Mouse (Mus musculus): ENCODE data around the gene Lrrk1. TPM values are rescaled to one million over a fixed set of nuclear protein-coding genes. Genes with fewer than 3 reads are reported as not detected.

The Lrrk1 gene
- polyA plus RNA-seq, 1 experiment from 2014 or later, result 12.4 TPM

GRCm38 (mm10) chr7:66292552-66293376 is 95.4 kb downstream of the Lrrk1 start:
- Histone ChIP-seq H3K9me3 (no peaks in the 10 kb centered on the region; the same call in 1 of the 2 replicates), H3K27me3 (no peaks in the 10 kb centered on the region), H3K4me2 (replicated peaks) (no peak overlapping the region), H3K4me3 (no peak overlapping the region), H3K9ac (no peak overlapping the region), H3K36me3 (peaks cover 12% of the 10 kb centered on the region; the same call in 1 of the 2 replicates), H3K4me1 (no peaks in the 10 kb centered on the region; the same call in 1 of the 2 replicates), H3K27ac (no peak overlapping the region)
- ATAC-seq (ENCODE audit: insufficient number of reproducible peaks, insufficient read depth, low FRiP score, low TSS enrichment), result no peak
- 48% methylated on average over 19 of the region's 19 CpGs for WGBS

DNA sequence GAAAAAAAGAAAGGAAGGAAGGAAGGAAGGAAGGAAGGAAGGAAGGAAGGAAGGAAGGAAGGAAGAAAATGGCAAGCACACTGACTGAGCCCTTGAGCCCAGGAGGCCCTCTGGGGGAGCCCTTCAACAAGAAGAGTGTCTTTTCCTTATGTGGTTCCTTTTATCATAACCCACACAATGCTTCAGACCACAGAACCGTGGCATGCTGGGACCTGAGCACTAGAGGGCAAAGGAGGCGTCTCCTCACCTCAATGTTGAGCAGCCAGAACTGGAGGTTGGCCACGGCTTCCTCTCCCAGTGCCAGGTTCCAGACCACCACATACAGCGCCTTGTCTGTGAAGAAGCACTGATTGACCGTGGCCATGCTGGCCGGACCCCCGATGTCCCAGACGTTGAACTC is 96.1 kb downstream of the Lrrk1 start:
- no peaks in the 10 kb centered on the region; the same call in 1 of the 2 replicates for H3K4me1 ChIP-seq
- H3K9ac ChIP-seq, result no peak overlapping the region
- 88% methylated on average over 8 of the region's 8 CpGs for WGBS
- no peak for ATAC-seq (ENCODE audit: insufficient number of reproducible peaks, insufficient read depth, low FRiP score, low TSS enrichment)
- no peaks in the 10 kb centered on the region; the same call in 1 of the 2 replicates for H3K9me3 ChIP-seq
- H3K4me2 ChIP-seq (replicated peaks), result no peak overlapping the region
- no peaks in the 10 kb centered on the region for H3K27me3 ChIP-seq
- H3K4me3 ChIP-seq, result no peak overlapping the region
- peaks cover 14% of the 10 kb centered on the region; the same call in 1 of the 2 replicates for H3K36me3 ChIP-seq
- H3K27ac ChIP-seq, result no peak overlapping the region

DNA sequence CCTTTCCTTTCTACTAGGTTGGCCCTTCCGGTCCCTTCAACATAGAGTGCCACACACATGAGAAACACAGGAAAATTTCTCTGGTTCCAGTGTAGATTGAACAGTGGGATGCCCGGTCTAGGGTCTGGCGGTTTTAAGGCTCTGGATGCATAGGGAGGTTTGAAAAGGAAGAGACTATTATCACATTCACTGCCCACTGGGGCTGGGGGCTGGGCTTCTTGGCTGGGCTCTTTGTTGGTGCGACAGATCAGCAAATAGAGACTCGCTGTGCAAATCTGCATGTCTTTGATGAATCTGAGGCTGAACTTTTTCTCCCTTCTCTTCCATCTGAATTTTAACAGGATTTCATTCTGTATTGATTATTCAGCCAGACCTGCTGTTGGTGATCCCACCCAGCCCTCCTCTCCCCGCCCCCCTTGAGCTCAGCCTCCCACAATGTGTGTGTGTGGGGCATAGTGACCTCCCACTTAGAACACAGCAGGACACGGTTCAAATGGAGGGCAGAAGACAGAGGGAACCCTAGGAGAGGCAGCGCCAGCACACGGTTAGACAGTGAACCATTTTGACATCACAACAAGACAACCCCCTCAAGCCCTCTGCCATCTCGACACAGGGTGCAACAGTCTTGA is 105.1 kb downstream of the Lrrk1 start:
- Histone ChIP-seq H3K4me1 (peaks cover 11% of the 10 kb centered on the region; the same call in 1 of the 2 replicates), H3K4me3 (no peak overlapping the region), H3K27me3 (no peaks in the 10 kb centered on the region), H3K27ac (no peak overlapping the region), H3K9me3 (no peaks in the 10 kb centered on the region), H3K9ac (no peak overlapping the region; the same call in 1 of the 2 replicates), H3K36me3 (peaks cover 8% of the 10 kb centered on the region; the same call in 1 of the 2 replicates), H3K4me2 (replicated peaks) (no peak overlapping the region)
- WGBS, result 22% methylated on average over 10 of the region's 10 CpGs
- ATAC-seq (ENCODE audit: insufficient number of reproducible peaks, insufficient read depth, low FRiP score, low TSS enrichment), result no peak

DNA sequence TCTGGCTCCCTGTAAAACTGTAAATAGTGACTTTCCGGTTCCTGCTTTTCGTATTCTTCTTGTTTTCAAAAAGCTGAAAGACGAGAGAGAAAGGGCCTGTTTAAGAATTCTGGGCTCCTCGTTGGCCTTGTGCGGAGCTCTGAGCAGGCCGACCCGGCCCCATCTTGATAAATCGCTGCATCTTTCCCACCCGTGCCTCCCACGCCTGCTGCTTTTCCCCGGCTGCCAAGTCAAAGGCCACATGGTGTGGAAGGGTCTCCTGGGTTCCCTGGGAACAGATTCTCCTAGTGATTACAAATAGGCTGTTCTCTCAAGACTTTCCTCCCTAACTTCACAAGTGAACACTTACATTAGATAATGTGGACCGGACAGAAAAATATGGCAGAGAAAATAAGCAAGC is 105.9 kb downstream of the Lrrk1 start:
- WGBS, result 78% methylated on average over 12 of the region's 12 CpGs

DNA sequence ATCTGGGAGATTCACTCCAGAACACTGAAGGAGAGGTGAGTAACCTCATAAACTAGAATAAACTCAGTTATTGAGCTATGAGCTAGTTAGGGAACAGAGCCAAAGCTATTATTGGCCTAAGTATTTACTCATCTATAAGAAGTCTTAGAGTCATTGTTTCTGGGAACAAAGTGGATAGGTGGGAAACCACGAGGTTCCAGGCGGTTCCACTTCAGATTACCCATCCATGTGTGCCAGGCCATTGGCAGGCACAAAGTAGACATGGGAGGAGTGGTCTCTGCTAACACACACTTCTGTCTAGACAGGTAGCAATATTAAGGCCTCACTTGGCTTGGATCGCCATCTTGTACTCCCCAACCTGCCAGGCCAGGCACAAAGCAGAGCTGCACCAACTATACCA is 110.1 kb downstream of the Lrrk1 start:
- Histone ChIP-seq H3K4me3 (no peak overlapping the region), H3K4me2 (replicated peaks) (no peak overlapping the region), H3K27ac (no peak overlapping the region), H3K9me3 (no peaks in the 10 kb centered on the region), H3K36me3 (peaks cover 14% of the 10 kb centered on the region; the same call in 1 of the 2 replicates), H3K9ac (no peak overlapping the region), H3K27me3 (no peaks in the 10 kb centered on the region), H3K4me1 (peaks cover 2% of the 10 kb centered on the region; the same call in 1 of the 2 replicates)
- WGBS, result 90% methylated on average over 3 of the region's 3 CpGs
- no peak for ATAC-seq (ENCODE audit: insufficient number of reproducible peaks, insufficient read depth, low FRiP score, low TSS enrichment)

More for the DNA sequence above, 105.9 kb downstream of the Lrrk1 start:
- Histone ChIP-seq H3K4me1 (peaks cover 11% of the 10 kb centered on the region; the same call in 1 of the 2 replicates), H3K4me2 (replicated peaks) (no peak overlapping the region), H3K4me3 (no peak overlapping the region), H3K9me3 (no peaks in the 10 kb centered on the region), H3K9ac (no peak overlapping the region), H3K27ac (no peak overlapping the region), H3K27me3 (no peaks in the 10 kb centered on the region), H3K36me3 (0 out of 2 replicates have a peak, but pooled peaks cover 3% of the 10 kb centered on the region)
- no peak for ATAC-seq (ENCODE audit: insufficient number of reproducible peaks, insufficient read depth, low FRiP score, low TSS enrichment)

- no peak for ATAC-seq (ENCODE audit: insufficient number of reproducible peaks, insufficient read depth, low FRiP score, low TSS enrichment)
- peaks cover 19% of the 10 kb centered on the region; the same call in 1 of the 2 replicates for H3K36me3 ChIP-seq
These were observed 114.7 kb downstream of the Lrrk1 start for GRCm38 (mm10) chr7:66273494-66273893.

DNA sequence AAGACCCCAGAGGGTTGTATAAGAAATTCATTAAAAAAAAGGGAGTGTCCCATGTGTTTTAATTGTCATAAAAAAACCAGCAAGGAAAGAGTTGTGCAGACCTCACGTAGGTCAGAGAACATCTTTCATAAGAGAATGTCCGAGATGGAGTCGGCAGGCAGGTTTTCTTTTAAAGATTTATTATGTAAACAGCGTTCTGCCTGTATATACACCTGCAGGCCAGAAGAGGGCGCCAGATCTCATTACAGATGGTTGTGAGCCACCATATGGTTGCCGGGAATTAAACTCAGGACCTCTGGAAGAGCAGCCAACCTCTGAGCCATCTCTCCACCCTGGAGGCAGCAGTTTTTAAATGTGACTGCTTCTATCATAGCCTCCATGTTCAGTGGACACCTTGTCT is 116.9 kb downstream of the Lrrk1 start:
- H3K9ac ChIP-seq, result no peak overlapping the region
- no peaks in the 10 kb centered on the region for H3K27me3 ChIP-seq
- no peak overlapping the region for H3K4me2 ChIP-seq (replicated peaks)
- ATAC-seq (ENCODE audit: insufficient number of reproducible peaks, insufficient read depth, low FRiP score, low TSS enrichment), result no peak
- peaks cover 19% of the 10 kb centered on the region; the same call in 1 of the 2 replicates for H3K36me3 ChIP-seq
- H3K4me3 ChIP-seq, result no peak overlapping the region
- WGBS, result 75% methylated on average over 6 of the region's 6 CpGs
- H3K9me3 ChIP-seq, result no peaks in the 10 kb centered on the region
- H3K4me1 ChIP-seq, result no peaks in the 10 kb centered on the region
- no peak overlapping the region for H3K27ac ChIP-seq

More at GRCm38 (mm10) chr7:66273494-66273893, 114.7 kb downstream of the Lrrk1 start:
- Histone ChIP-seq H3K4me1 (no peaks in the 10 kb centered on the region), H3K27me3 (no peaks in the 10 kb centered on the region), H3K4me3 (no peak overlapping the region), H3K27ac (no peak overlapping the region), H3K9ac (no peak overlapping the region), H3K4me2 (replicated peaks) (no peak overlapping the region), H3K9me3 (no peaks in the 10 kb centered on the region)
- 98% methylated on average over 5 of the region's 5 CpGs for WGBS

DNA sequence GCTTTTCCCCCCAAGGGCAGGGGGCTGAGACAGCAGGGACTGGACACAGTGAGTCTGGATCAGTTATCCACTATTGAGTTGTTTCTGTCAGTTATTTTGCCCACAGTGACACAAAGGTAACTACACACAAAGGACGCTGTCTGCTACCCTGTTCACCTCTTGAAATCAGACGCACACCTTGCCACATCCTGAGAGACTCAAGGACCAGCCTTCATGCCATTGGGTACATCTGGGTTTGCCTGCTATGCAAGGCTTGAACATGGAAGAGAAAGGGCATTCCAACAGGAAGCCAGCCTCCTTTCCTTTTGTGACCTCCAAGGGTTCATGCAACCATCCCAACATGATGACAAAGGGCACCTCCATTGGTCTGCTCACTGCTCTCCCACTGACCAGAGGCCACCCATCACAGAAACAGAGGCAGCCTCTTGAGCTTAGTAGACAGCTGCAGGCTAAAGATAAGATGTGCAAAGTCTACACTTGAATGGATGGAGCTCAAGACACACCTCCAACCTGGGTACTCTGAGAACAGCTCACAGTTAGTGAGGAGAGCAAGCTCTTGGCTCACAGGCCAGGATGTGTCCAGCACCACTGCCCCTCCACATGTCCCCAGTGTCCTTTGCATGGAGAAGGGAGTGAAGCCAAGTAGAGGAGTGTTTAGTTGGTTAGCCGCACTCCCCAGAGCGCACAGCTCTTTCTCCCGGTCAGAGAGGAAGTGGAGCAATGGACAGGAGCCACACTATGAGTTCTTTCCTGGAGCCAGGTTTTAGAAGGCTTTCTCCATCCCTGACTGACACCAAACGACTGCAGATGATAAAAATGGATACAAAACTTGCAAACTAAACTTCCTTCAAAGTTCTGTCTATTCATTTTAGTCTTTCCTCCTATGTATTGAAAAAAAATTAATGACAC is 121.0 kb downstream of the Lrrk1 start:
- WGBS, result 85% methylated on average over 6 of the region's 6 CpGs
- Histone ChIP-seq H3K9ac (no peak overlapping the region), H3K4me1 (no peaks in the 10 kb centered on the region), H3K4me2 (replicated peaks) (no peak overlapping the region), H3K27me3 (no peaks in the 10 kb centered on the region), H3K4me3 (no peak overlapping the region), H3K27ac (no peak overlapping the region), H3K36me3 (peaks cover 8% of the 10 kb centered on the region; the same call in 1 of the 2 replicates), H3K9me3 (no peaks in the 10 kb centered on the region)
- ATAC-seq (ENCODE audit: insufficient number of reproducible peaks, insufficient read depth, low FRiP score, low TSS enrichment), result no peak

DNA sequence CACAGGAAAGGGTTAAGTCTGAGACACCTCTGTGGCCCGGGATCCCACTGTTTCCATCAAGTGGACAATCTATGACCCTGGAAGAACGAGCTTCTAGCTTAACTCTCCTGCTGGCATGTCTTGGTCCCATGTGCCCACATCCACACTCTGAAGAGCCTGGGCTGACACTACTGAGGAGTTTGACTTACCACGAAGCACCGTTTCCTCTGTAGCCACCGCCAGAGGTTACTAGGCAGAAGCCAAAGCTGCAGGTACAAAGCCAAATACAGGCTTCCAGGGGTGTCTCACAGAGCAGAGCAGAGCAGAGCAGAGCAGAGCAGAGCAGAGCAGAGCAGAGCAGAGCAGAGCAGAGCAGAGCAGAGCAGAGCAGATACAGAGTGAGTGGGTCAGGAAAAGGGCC is 124.7 kb downstream of the Lrrk1 start:
- ATAC-seq (ENCODE audit: insufficient number of reproducible peaks, insufficient read depth, low FRiP score, low TSS enrichment), result no peak
- Histone ChIP-seq H3K9ac (no peak overlapping the region), H3K4me1 (peaks cover 5% of the 10 kb centered on the region; the same call in 1 of the 2 replicates), H3K27me3 (no peaks in the 10 kb centered on the region), H3K9me3 (no peaks in the 10 kb centered on the region), H3K4me3 (no peak overlapping the region), H3K36me3 (no peaks in the 10 kb centered on the region), H3K4me2 (replicated peaks) (no peak overlapping the region), H3K27ac (no peak overlapping the region)
- WGBS, result 71% methylated on average over 5 of the region's 5 CpGs

GRCm38 (mm10) chr7:66262570-66263156 is 125.5 kb downstream of the Lrrk1 start:
- no peaks in the 10 kb centered on the region for H3K9me3 ChIP-seq
- no peak overlapping the region for H3K4me2 ChIP-seq (replicated peaks)
- H3K4me3 ChIP-seq, result no peak overlapping the region
- no peaks in the 10 kb centered on the region for H3K36me3 ChIP-seq
- 93% methylated on average over 13 of the region's 13 CpGs for WGBS
- peaks cover 5% of the 10 kb centered on the region; the same call in 1 of the 2 replicates for H3K4me1 ChIP-seq
- no peak overlapping the region for H3K27ac ChIP-seq
- no peak for ATAC-seq (ENCODE audit: insufficient number of reproducible peaks, insufficient read depth, low FRiP score, low TSS enrichment)
- H3K27me3 ChIP-seq, result no peaks in the 10 kb centered on the region
- no peak overlapping the region for H3K9ac ChIP-seq

All from embryonic facial prominence, embryonic 12.5 days (tissue).